In the genomic region with DNA sequence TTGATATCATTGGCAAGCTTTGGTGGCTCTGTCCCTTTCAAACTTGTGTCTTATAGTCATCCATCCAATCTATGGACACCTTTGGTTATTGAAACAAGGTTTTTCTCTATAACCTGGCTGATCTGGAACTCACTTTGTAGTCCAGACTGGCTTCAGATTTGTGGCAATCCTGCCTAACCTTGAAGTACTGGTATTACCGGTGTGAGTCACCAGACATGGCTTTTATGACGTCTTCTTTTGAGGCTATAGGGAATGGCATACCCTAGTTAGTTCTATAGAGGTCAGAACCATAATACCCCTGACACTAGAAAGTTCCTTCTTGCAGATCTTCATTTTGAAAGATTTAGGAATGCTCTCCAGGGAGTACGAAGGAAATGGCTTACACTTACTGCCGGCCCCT, we compare ENCODE assay signal across 31 mouse cellular contexts.
DNase-seq lines count a peak whose midpoint lies in the region; ATAC-seq and TF ChIP-seq lines count a peak whose summit lies in the region.
"Had no signal": no experiment of that assay in that cellular context is flagged by ENCODE, and none has a peak within 500 bp of the region (broad histone marks: within the 10 kb centered on the region; RNA-seq: fewer than 3 reads in every experiment).

No protein-coding gene starts in this region.

- no peak overlapping the region for H3K4me2 ChIP-seq in heart, embryonic 13.5 days
- no peak overlapping the region for H3K4me2 ChIP-seq in limb, embryonic 12.5 days
- H3K4me2 ChIP-seq in stomach, postnatal 0 days (replicated peaks; ENCODE audit: low read depth): no peak overlapping the region
- H3K4me2 ChIP-seq: embryonic facial prominence, embryonic 13.5 days; heart, embryonic 15.5 days; hindbrain, embryonic 14.5 days; limb, embryonic 13.5 days; liver, embryonic 13.5 days; neural tube, embryonic 13.5 days had no signal

- no peak overlapping the region for H3K9ac ChIP-seq in heart, embryonic 13.5 days
- no peak overlapping the region for H3K9ac ChIP-seq in limb, embryonic 12.5 days (replicated peaks)
- H3K9ac ChIP-seq in stomach, postnatal 0 days (ENCODE audit: low read length): no peak overlapping the region
- H3K9ac ChIP-seq: embryonic facial prominence, embryonic 13.5 days; heart, embryonic 15.5 days; hindbrain, embryonic 14.5 days; limb, embryonic 13.5 days; liver, embryonic 13.5 days; neural tube, embryonic 13.5 days had no signal

- no peak for TF ChIP-seq CTCF in stomach, postnatal 0 days (IDR thresholded peaks at IDR 0.05; ENCODE audit: low read depth)

- WGBS in heart, embryonic 13.5 days: 86% methylated on average over 4 of the region's 4 CpGs
- 82% methylated on average over 4 of the region's 4 CpGs for WGBS in limb, embryonic 12.5 days
- 93% methylated on average over 4 of the region's 4 CpGs for WGBS in limb, embryonic 10.5 days
- 48% methylated on average over 4 of the region's 4 CpGs for WGBS in large intestine, adult 2 months
- 79% methylated on average over 4 of the region's 4 CpGs for WGBS in stomach, postnatal 0 days

- DNase-seq in heart, postnatal 10 days: no peak
- no peak for DNase-seq in limb, embryonic 10.5 days (ENCODE audit: low spot score)
- peak; percentile 59 for DNase-seq in large intestine, adult 2 months (ENCODE audit: low read depth, low spot score)
- DNase-seq in stomach, postnatal 0 days (ENCODE audit: low spot score): no peak
- DNase-seq: adrenal gland, postnatal 25 days; cerebellum, adult 9-10 months; gastrocnemius, postnatal 10 days; heart, adult 18-20 months; heart, postnatal 4 days; kidney, postnatal 14 days; layer of hippocampus, postnatal 36 days; liver, embryonic 13.5 days; retina, postnatal 1 day; right cerebral cortex, postnatal 25 days; spleen, adult 18-20 months; thymus, adult 18-20 months; thymus, postnatal 4 days had no signal

- H3K36me3 ChIP-seq in heart, embryonic 13.5 days: peaks cover 29% of the 10 kb centered on the region
- H3K36me3 ChIP-seq in limb, embryonic 12.5 days: peaks cover 27% of the 10 kb centered on the region
- peaks cover 49% of the 10 kb centered on the region for H3K36me3 ChIP-seq in limb, embryonic 10.5 days
- H3K36me3 ChIP-seq in stomach, postnatal 0 days (ENCODE audit: control insufficient read depth, insufficient read depth, low read length): peaks cover 11% of the 10 kb centered on the region

- ATAC-seq in heart, embryonic 13.5 days (ENCODE audit: extremely low read depth, insufficient number of reproducible peaks, low FRiP score, low TSS enrichment): no peak
- no peak for ATAC-seq in limb, embryonic 12.5 days (ENCODE audit: insufficient number of reproducible peaks, insufficient read depth, low FRiP score, low TSS enrichment, low read depth)
- no peak for ATAC-seq in stomach, postnatal 0 days (ENCODE audit: low FRiP score, low TSS enrichment)
- ATAC-seq in megakaryocyte-erythroid progenitor cell, adult 5-6 weeks (replicated peaks; ENCODE audit: low FRiP score, low TSS enrichment, poor library complexity, severe bottlenecking): no peak
- ATAC-seq: forebrain, embryonic 14.5 days; inflammation-experienced regulatory T-cells, adult 6 months; midbrain, embryonic 16.5 days had no signal

- peaks cover 60% of the 10 kb centered on the region for H3K4me1 ChIP-seq in heart, embryonic 13.5 days
- H3K4me1 ChIP-seq in limb, embryonic 12.5 days (replicated peaks): peaks cover 62% of the 10 kb centered on the region
- peaks cover 58% of the 10 kb centered on the region for H3K4me1 ChIP-seq in limb, embryonic 10.5 days
- peaks cover 11% of the 10 kb centered on the region for H3K4me1 ChIP-seq in stomach, postnatal 0 days (replicated peaks; ENCODE audit: control insufficient read depth, insufficient read depth)
- H3K4me1 ChIP-seq: midbrain, embryonic 10.5 days had no signal

- intact Hi-C loops in heart, postnatal 10 days (cut with DNase I): loop anchor here (2.0 kb wide), 1 partner anchor 33 kb away; no protein-coding TSS in a partner anchor

- no peak overlapping the region for H3K4me3 ChIP-seq in heart, embryonic 13.5 days
- no peak overlapping the region for H3K4me3 ChIP-seq in limb, embryonic 12.5 days (replicated peaks)
- no peak overlapping the region for H3K4me3 ChIP-seq in limb, embryonic 10.5 days
- H3K4me3 ChIP-seq in stomach, postnatal 0 days (ENCODE audit: low read depth, low read length): no peak overlapping the region
- H3K4me3 ChIP-seq: embryonic facial prominence, embryonic 13.5 days; heart, embryonic 15.5 days; limb, embryonic 13.5 days; liver, embryonic 13.5 days; midbrain, embryonic 10.5 days; myocyte; neural tube, embryonic 13.5 days had no signal

- TF ChIP-seq EP300 in stomach, postnatal 0 days (optimal IDR thresholded peaks at IDR 0.05): no peak

- H3K27me3 ChIP-seq in heart, embryonic 13.5 days (replicated peaks): no peaks in the 10 kb centered on the region
- no peaks in the 10 kb centered on the region for H3K27me3 ChIP-seq in limb, embryonic 12.5 days
- H3K27me3 ChIP-seq in limb, embryonic 10.5 days (ENCODE audit: low read depth, poor library complexity, severe bottlenecking): no peaks in the 10 kb centered on the region
- no peaks in the 10 kb centered on the region for H3K27me3 ChIP-seq in stomach, postnatal 0 days (ENCODE audit: control insufficient read depth, insufficient read depth, low read length)
- H3K27me3 ChIP-seq: embryonic facial prominence, embryonic 13.5 days; heart, embryonic 15.5 days; limb, embryonic 13.5 days; liver, embryonic 13.5 days; neural tube, embryonic 13.5 days had no signal

- no peaks in the 10 kb centered on the region for H3K9me3 ChIP-seq in heart, embryonic 13.5 days
- H3K9me3 ChIP-seq in limb, embryonic 12.5 days: no peaks in the 10 kb centered on the region
- no peaks in the 10 kb centered on the region for H3K9me3 ChIP-seq in limb, embryonic 10.5 days (replicated peaks)
- H3K9me3 ChIP-seq in stomach, postnatal 0 days (ENCODE audit: control insufficient read depth, low read length): no peaks in the 10 kb centered on the region
- H3K9me3 ChIP-seq: embryonic facial prominence, embryonic 13.5 days; heart, embryonic 15.5 days; limb, embryonic 13.5 days; liver, embryonic 13.5 days; midbrain, embryonic 10.5 days; neural tube, embryonic 13.5 days had no signal

- H3K27ac ChIP-seq in heart, embryonic 13.5 days (replicated peaks): peak overlapping the region; percentile 85
- H3K27ac ChIP-seq in limb, embryonic 12.5 days: peak overlapping the region; percentile 81; the same call in 1 of the 2 replicates
- no peak overlapping the region; the same call in 1 of the 2 replicates for H3K27ac ChIP-seq in limb, embryonic 10.5 days
- H3K27ac ChIP-seq in stomach, postnatal 0 days (replicated peaks): peak overlapping the region; percentile 73; the same call in 1 of the 2 replicates
- H3K27ac ChIP-seq: hindbrain, embryonic 14.5 days; liver, embryonic 13.5 days; macrophage; midbrain, embryonic 10.5 days had no signal
